Mouse (Mus musculus) MEL (cell line): ENCODE results near the gene Tmc1. TPM values are rescaled to one million over a fixed set of nuclear protein-coding genes. Genes with fewer than 3 reads are reported as not detected.

Experiments used
- polyA plus RNA-seq, 2 experiments: library from polyadenylated mRNA; stranded (reverse) in 1 of 2; unstranded in 1 of 2; fragments of >175 nt in 1 of 2; fragments of >200 nt in 1 of 2; gene quantifications; 2 replicates each; pipeline versions ENCODE4 v1.2.1 to v1.2.4; 2012; ENCODE audit warnings: low replicate concordance in 2 of 2, low read depth in 1 of 2; ENCODE audit not compliant: insufficient read length in 2 of 2, insufficient read depth in 1 of 2, missing spikeins in 1 of 2
- total RNA-seq: library from RNA; depleted of rRNA; stranded (reverse); fragments of 300-350 nt; gene quantifications from 2 replicates; pipeline ENCODE4 v1.2.3, GENCODE M21; 2012; rRNA removed

Tmc1 gene
- total and polyA plus RNA-seq, 3 experiments = not detected

Other genes starting within 250 kb of the Tmc1 start
- 0.10 TPM in 1 of 2 replicates, not detected in the other for gene Aldh1a7, start 226.6 kb downstream of the Tmc1 start, total RNA-seq
- gene Aldh1a7, start 226.6 kb downstream of the Tmc1 start, polyA plus RNA-seq = under 1 TPM in 1 of 2 experiments, not detected in 1; 0.03 TPM